ENCODE assay signal across 9 mouse cellular contexts in genomic region chr19:32030430-32030829, GRCm38 (mm10).
DNase-seq lines count a peak whose midpoint lies in the region; ATAC-seq lines count a peak whose summit lies in the region.
"Had no signal": no experiment of that assay in that cellular context is flagged by ENCODE, and none has a peak within 500 bp of the region (broad histone marks: within the 10 kb centered on the region; RNA-seq: fewer than 3 reads in every experiment).

No protein-coding gene starts in this region.

- intact Hi-C loops in heart, postnatal 10 days (cut with DNase I): loop anchor here (5.0 kb wide), 1 partner anchor 67 kb away; no protein-coding TSS in a partner anchor
- intact Hi-C loops in left cerebral cortex, postnatal 14 days (cut with DNase I): no loop called here

- no peaks in the 10 kb centered on the region for H3K4me1 ChIP-seq in midbrain, embryonic 11.5 days (ENCODE audit: control insufficient read depth, insufficient read depth, low read length)
- no peaks in the 10 kb centered on the region for H3K4me1 ChIP-seq in midbrain, embryonic 16.5 days (ENCODE audit: control insufficient read depth, insufficient read depth, low read length)
- H3K4me1 ChIP-seq: hindbrain, embryonic 15.5 days had no signal

- H3K9ac ChIP-seq in midbrain, embryonic 11.5 days (ENCODE audit: low read length): no peak overlapping the region
- no peak overlapping the region for H3K9ac ChIP-seq in midbrain, embryonic 16.5 days (ENCODE audit: low read depth, low read length)
- H3K9ac ChIP-seq: hindbrain, embryonic 15.5 days had no signal

- H3K27me3 ChIP-seq in midbrain, embryonic 11.5 days (ENCODE audit: control insufficient read depth, insufficient read depth, low read length): no peaks in the 10 kb centered on the region
- no peaks in the 10 kb centered on the region for H3K27me3 ChIP-seq in midbrain, embryonic 16.5 days (ENCODE audit: control insufficient read depth, insufficient read depth, low read depth, low read length)
- H3K27me3 ChIP-seq: hindbrain, embryonic 15.5 days had no signal

- 3% methylated on average over 1 of the region's 1 CpGs for WGBS in midbrain, embryonic 11.5 days
- 3% methylated on average over 1 of the region's 1 CpGs for whole genome bisulfite sequencing in midbrain, embryonic 16.5 days

- no peaks in the 10 kb centered on the region for H3K9me3 ChIP-seq in midbrain, embryonic 11.5 days (ENCODE audit: control insufficient read depth, low read length)
- no peaks in the 10 kb centered on the region for H3K9me3 ChIP-seq in midbrain, embryonic 16.5 days (replicated peaks; ENCODE audit: control insufficient read depth, low read length, poor library complexity, severe bottlenecking)
- H3K9me3 ChIP-seq: hindbrain, embryonic 15.5 days had no signal

- H3K27ac ChIP-seq in midbrain, embryonic 11.5 days (ENCODE audit: low read depth, low read length): no peak overlapping the region
- no peak overlapping the region for H3K27ac ChIP-seq in midbrain, embryonic 16.5 days (ENCODE audit: low read length)
- H3K27ac ChIP-seq: hindbrain, embryonic 15.5 days had no signal

- no peak overlapping the region for H3K4me2 ChIP-seq in midbrain, embryonic 11.5 days
- H3K4me2 ChIP-seq in midbrain, embryonic 16.5 days (ENCODE audit: low read length): no peak overlapping the region
- H3K4me2 ChIP-seq: hindbrain, embryonic 15.5 days had no signal

- no peaks in the 10 kb centered on the region for H3K36me3 ChIP-seq in midbrain, embryonic 11.5 days (ENCODE audit: control insufficient read depth, insufficient read depth, low read length)
- no peaks in the 10 kb centered on the region for H3K36me3 ChIP-seq in midbrain, embryonic 16.5 days (ENCODE audit: control insufficient read depth, insufficient read depth, low read length)
- H3K36me3 ChIP-seq: hindbrain, embryonic 15.5 days had no signal

- 0 out of 2 replicates have a peak, but pooled peaks have one; percentile 22 for ATAC-seq in midbrain, embryonic 11.5 days (ENCODE audit: low FRiP score)
- ATAC-seq in midbrain, embryonic 16.5 days: no peak

- DNase-seq in cerebellum, adult 8-10 months: peak; percentile 27
- no peak for DNase-seq in cerebellum, adult 11 months
- DNase-seq in midbrain, embryonic 11.5 days (ENCODE audit: low spot score, missing footprints): peak; percentile 89
- DNase-seq in c-Kit-positive CD71-negative TER-119-negative erythroid progenitor cells, embryonic 14.5 days (ENCODE audit: low read depth): peak; percentile 63
- peak; percentile 52 to 76 for DNase-seq in heart, postnatal 10 days
- DNase-seq in left cerebral cortex, postnatal 14 days (ENCODE audit: low spot score in 2 of 2): peak; percentile 44 to 68
- peak; percentile 43 for DNase-seq in retina, postnatal 7 days (ENCODE audit: low read depth, low spot score)

- H3K4me3 ChIP-seq in midbrain, embryonic 11.5 days (ENCODE audit: low read depth, low read length): no peak overlapping the region
- no peak overlapping the region for H3K4me3 ChIP-seq in midbrain, embryonic 16.5 days (ENCODE audit: low read depth, low read length)
- H3K4me3 ChIP-seq: hindbrain, embryonic 15.5 days had no signal
